Mouse (Mus musculus) adrenal gland, adult 18-20 months (tissue): ENCODE measurements around the gene Erich3. TPM values are rescaled to one million over a fixed set of nuclear protein-coding genes. Genes with fewer than 3 reads are reported as not detected.

ENCODE experiments used
- DNase-seq, 2 experiments: peaks; one replicate each; pipeline ENCODE4 v3.0.0; 2021 to 2022; ENCODE audit warnings: low spot score in 2 of 2
- total RNA-seq, 2 experiments: library from RNA; stranded (reverse); gene quantifications; 1 replicate in 1 of 2; 2 replicates in 1 of 2; pipeline ENCODE4 v1.2.3; 2021

Erich3 gene
- total RNA-seq, 2 experiments from 2014 or later: 0.63 to 0.70 TPM

- no peak for DNase-seq
Measured at GRCm38 (mm10) chr3:154764115-154764514, 100.5 kb downstream of the Erich3 start.

GRCm38 (mm10) chr3:154766321-154766720, 102.7 kb downstream of the Erich3 start:
- no peak for DNase-seq

- no peak for DNase-seq
Measured at GRCm38 (mm10) chr3:154771651-154772050, 108.0 kb downstream of the Erich3 start.

- DNase-seq: no peak
Measured at GRCm38 (mm10) chr3:154778836-154779595, 115.4 kb downstream of the Erich3 start.

GRCm38 (mm10) chr3:154786354-154786753, 122.7 kb downstream of the Erich3 start:
- no peak for DNase-seq

GRCm38 (mm10) chr3:154787611-154788010, 124.0 kb downstream of the Erich3 start:
- no peak for DNase-seq

GRCm38 (mm10) chr3:154793571-154793970, 129.9 kb downstream of the Erich3 start:
- no peak for DNase-seq

- DNase-seq: no peak
Measured at GRCm38 (mm10) chr3:154798806-154799205, 135.1 kb downstream of the Erich3 start.

GRCm38 (mm10) chr3:154800454-154800853, 136.8 kb downstream of the Erich3 start:
- DNase-seq: no peak

- DNase-seq: no peak
Measured at GRCm38 (mm10) chr3:154800888-154801429, 137.3 kb downstream of the Erich3 start.

GRCm38 (mm10) chr3:154806626-154807025, 143.0 kb downstream of the Erich3 start:
- no peak for DNase-seq

GRCm38 (mm10) chr3:154810273-154810870, 146.7 kb downstream of the Erich3 start:
- DNase-seq: no peak

- DNase-seq: no peak
Measured at GRCm38 (mm10) chr3:154811281-154811680, 147.6 kb downstream of the Erich3 start.

GRCm38 (mm10) chr3:154811833-154812232, 148.2 kb downstream of the Erich3 start:
- no peak for DNase-seq

- DNase-seq: no peak
Measured at GRCm38 (mm10) chr3:154812893-154813292, 149.2 kb downstream of the Erich3 start.

- no peak for DNase-seq
Measured at GRCm38 (mm10) chr3:154815606-154816005, 151.9 kb downstream of the Erich3 start.

GRCm38 (mm10) chr3:154816231-154816630, 152.6 kb downstream of the Erich3 start:
- no peak for DNase-seq

- DNase-seq: no peak
Measured at GRCm38 (mm10) chr3:154816801-154817625, 153.4 kb downstream of the Erich3 start.
